Mouse (Mus musculus) retina, postnatal 7 days (tissue): ENCODE data around the gene Pms2.

ENCODE experiments used
- DNase-seq: peaks from one replicate; pipeline ENCODE4 v3.0.0-alpha.2; 2012; ENCODE audit warnings: low read depth, low spot score

Gene Pms2

GRCm38 (mm10) chr5:143909417-143910400 is at the start of gene Pms2, which contains the start of gene Aimp2:
Gene Pms2 (plus strand): TSS chr5:143909964.
Gene Aimp2 (minus strand): TSS chr5:143909847.
- DNase-seq, result peak; percentile 97

DNA sequence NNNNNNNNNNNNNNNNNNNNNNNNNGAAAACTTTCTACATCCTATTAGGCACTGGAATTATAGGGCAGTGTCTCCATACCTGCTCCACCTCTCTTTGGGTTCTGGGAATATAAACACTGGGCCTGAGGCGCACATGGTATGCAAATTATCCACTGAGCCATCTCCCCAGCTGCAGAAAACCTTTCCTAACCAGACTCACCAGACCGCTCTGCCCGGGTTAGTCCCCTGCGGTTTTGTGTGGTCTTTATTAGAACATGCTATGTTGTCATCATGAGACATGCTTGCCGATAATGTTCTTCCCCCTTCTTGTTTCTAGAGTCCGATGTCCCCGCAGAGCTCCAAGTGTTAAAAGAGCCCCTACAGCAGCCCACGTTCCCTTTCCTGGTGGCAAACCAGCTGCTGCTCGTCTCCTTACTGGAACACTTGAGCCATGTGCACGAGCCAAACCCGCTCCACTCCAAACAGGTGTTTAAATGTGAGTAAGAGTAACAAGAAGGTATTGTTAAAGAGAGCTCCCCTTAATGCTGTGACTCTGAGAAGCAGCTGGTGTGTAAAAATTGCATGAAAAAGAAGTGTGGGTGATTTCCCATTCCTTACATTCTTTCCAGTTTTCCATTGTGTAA is 38.1 kb upstream of the Pms2 start:
- no peak for DNase-seq

DNA sequence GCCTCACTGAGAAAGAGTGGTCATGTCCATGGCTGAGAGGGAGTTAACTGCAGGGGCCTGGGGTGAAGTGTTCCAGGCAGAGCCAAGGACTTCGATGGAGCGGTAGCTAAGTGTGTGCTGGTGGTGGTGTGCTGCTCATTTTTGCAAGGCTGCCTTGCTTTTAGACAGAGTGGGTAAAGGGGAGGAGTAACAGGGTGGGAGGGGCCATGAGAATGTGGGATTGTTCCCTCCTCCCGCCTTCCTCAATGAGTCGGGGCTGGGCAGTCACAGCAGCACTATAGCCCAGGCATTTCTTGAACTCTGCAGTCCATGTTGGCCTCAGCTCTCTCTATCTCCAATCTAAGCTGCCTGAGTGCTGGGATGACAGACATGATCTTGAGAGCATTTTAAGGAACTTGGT is 35.2 kb upstream of the Pms2 start:
- no peak for DNase-seq

GRCm38 (mm10) chr5:143885274-143885673 is 24.5 kb upstream of the Pms2 start:
- DNase-seq, result no peak

DNA sequence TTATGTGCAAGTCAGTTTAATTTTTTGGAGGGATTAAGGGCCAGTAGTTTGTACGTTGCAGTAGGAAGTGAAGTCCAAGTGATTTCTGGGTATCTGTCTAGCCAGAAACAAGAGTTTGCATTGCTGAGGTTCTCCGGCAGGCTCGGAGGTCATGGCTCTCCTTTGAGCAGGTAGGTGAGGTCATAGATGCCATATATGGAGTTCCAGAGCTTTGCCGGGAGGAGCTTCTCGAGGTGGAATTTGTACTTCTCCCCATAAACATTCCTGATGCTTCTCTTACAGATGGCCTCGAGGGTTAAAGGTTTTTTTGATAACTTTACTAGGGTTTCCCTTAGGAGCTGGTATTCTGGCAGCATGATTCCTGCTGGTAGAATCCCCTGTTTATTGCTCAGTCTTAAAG is 19.0 kb upstream of the Pms2 start:
- no peak for DNase-seq

GRCm38 (mm10) chr5:143892255-143892886 is 17.4 kb upstream of the Pms2 start:
- DNase-seq, result no peak

DNA sequence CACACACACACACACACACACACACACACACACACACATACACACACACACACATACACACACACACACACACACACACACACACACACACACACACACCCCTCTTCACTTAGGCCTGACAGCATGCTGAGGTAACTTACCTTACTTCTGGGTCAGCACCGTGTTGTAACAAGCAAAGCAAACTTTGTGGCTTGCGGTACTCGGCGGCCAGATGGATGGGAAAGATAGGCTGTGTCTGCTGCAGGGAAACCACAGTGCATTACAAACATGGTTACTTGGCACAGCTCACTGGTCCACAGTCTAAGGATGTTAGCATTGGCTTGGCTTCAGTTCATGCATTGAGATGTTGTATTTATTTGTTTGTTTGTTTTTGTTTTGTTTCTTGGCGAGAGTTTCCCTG is 16.4 kb upstream of the Pms2 start:
- no peak for DNase-seq

GRCm38 (mm10) chr5:143897635-143898330 is 12.0 kb upstream of the Pms2 start, which contains the start of gene Ankrd61:
Gene Ankrd61 (minus strand): TSS chr5:143897685.
- no peak for DNase-seq

- DNase-seq, result no peak
Measured at GRCm38 (mm10) chr5:143902111-143902510, 7.7 kb upstream of the Pms2 start.

DNA sequence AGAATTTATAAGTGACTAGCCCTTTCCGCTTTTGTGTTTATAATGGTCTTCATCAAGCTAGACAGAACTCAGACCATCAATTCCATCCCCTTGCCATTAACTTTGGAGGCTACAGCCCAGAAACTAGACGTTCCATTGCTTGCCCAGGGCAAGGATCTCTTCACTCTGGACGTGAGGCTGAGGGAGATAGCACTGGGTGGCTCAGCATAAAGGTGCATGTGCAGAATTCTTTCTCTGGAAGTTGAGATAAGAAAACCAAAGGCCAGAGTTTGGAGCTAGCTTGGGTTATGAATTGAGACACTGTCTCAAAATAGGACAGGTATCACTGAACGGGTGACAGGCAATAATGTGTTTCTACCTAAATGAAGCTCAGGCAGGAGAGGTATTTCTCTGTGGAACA is 6.0 kb upstream of the Pms2 start:
- DNase-seq, result no peak

GRCm38 (mm10) chr5:143906429-143906828 is 3.3 kb upstream of the Pms2 start:
- no peak for DNase-seq

DNA sequence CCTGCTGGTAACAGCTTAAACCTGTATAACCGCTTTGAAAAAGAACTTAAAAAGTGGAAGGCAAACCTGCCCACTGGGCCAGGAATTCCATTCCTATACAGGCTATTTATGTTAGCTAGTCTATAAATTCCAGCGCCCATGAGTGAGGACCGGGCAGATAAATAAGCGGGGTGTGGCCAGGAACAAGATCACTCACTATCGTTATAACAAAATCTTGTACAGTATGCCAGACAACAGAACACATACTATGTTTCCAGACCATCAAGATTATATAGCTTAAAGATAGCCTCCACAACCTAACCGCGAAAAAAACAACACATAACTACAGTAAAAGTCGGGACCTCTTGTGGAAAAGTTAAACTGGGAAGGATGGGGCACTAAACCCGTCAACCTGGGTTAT is 838 bp upstream of the Pms2 start:
- DNase-seq, result no peak

GRCm38 (mm10) chr5:143916221-143916620 is 6.5 kb downstream of the Pms2 start:
- no peak for DNase-seq

GRCm38 (mm10) chr5:143917418-143917817 is 7.7 kb downstream of the Pms2 start:
- peak; percentile 44 for DNase-seq

- no peak for DNase-seq
Measured at GRCm38 (mm10) chr5:143918120-143918519, 8.4 kb downstream of the Pms2 start.

DNA sequence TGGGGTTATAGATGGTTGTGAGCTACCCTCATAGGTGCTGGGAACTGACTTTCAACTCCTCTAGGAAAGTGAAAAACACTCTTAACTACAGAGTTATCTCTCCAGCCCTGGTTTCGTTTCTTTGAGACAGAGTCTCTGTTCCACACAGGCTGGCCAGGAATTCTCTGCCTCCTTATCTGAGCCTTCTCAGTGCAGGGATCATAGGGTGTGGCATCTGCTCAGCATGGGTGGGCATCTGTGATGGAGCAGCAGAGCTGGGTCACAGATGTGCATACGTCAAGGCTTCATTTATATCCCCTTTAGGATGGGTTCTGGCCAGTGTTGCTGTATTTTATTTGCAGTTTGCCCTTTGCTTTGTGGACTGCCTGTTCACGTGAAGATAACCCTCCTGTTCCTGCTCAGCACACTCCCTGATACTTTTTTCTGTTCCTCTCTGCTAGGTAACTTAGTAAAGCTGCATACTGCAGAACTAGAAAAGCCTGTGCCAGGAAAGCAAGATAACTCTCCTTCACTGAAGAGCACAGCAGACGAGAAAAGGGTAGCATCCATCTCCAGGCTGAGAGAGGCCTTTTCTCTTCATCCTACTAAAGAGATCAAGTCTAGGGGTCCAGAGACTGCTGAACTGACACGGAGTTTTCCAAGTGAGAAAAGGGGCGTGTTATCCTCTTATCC is 15.2 kb downstream of the Pms2 start:
- DNase-seq, result no peak

DNA sequence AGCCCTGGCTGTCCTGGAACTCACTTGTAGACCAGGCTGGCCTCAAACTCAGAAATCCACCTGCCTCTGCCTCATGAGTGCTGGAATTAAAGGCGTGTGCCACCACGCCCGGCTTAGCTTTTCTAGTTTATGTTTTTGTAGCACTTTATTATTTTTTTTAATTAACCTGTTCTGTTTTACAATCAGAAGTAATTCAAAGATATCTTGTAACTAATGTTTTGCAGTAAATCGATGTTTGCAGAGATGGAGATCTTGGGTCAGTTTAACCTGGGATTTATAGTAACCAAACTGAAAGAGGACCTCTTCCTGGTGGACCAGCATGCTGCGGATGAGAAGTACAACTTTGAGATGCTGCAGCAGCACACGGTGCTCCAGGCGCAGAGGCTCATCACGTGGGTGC is 18.1 kb downstream of the Pms2 start, which contains the start of gene Gm42421:
Gm42421 (plus strand) TSS at position 301 of the 400 bp plus-strand sequence.
- DNase-seq, result no peak

DNA sequence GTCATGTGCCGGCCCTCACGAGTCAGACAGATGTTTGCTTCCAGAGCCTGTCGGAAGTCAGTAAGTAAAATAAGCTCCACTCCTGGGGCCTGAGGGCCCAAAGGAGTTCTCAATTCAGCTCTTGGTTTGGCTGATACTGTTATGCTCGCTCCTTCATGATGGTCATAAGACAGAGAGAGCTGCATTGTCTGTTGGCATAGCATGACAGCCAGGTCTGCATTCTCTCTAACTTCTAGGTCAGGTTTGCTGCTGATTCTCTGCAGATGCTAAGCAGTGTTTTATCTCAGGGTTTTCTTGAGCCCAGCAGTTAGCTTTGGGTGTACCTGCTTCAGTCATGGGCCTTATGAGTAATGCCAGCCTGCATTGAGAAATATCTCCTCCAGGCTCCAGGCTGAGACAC is 19.5 kb downstream of the Pms2 start:
- DNase-seq, result no peak

DNA sequence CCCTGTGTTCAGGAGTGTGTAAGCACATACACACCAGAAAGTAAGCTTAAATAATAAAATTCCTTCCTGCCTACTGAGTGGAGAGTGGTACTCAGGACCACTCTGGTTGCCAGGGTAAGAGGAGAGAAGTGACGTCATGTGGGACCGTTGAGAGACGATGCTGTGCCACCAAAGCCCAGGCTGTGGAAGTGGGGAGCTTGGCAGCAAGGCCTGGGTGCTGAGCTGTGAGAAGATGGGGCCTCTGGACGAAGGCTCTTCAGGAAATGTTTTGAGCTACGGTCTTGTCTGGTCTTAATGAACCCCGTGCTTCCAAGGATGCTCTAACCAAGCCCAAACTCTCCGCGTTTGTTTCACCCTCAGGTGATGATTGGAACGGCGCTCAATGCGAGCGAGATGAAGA is 20.9 kb downstream of the Pms2 start:
- no peak for DNase-seq

GRCm38 (mm10) chr5:143931863-143932580 is 22.3 kb downstream of the Pms2 start:
- no peak for DNase-seq
